Comparison of ENCODE assay signal across 24 mouse cellular contexts in the genomic region with DNA sequence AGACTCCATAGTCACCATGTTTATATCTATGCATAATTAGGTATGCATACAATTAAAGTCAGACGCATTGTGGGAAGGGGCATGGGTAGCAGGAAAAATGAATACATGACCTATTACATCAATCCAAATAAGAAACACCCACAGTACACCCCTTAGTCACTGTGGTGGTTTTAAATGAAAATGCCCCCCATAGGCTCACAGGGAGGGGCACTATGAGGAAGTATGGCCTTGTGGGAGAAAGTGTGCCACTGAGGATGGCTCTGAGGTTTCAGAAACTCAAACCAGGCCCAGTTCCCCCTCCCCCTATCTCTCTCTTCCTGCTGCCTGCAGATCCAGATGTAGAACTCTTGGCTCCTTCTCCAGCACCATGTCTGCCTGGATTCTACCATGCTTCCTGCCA. TPM values are rescaled to one million over a fixed set of nuclear protein-coding genes. Genes with fewer than 3 reads are reported as not detected.
A peak's percentile ranks its signal among the peaks of the same experiment; 100 is the strongest.
DNase-seq lines count a peak whose midpoint lies in the region; ATAC-seq lines count a peak whose summit lies in the region.
"Had no signal": no experiment of that assay in that cellular context is flagged by ENCODE, and none has a peak within 500 bp of the region (broad histone marks: within the 10 kb centered on the region; RNA-seq: fewer than 3 reads in every experiment).

No protein-coding gene starts in this region.

- DNase-seq in 416B (ENCODE audit: low read depth), result peak; percentile 26
- DNase-seq in T-cell, adult 2 months (ENCODE audit: low spot score), result no peak
- DNase-seq in testis, postnatal 10 days (ENCODE audit: low spot score), result no peak
- DNase-seq in embryo, embryonic 9.5 days (ENCODE audit: extremely low spot score), result no peak
- DNase-seq: adrenal gland, adult 8-10 months; adrenal gland, postnatal 14 days; adrenal gland, postnatal 36 days; B cell, adult 2 months; cerebellum, adult 11-12 months; cerebellum, adult 2 months; cerebellum, adult 9-10 months; cerebellum, postnatal 10 days; cerebellum, postnatal 25 days; embryo, embryonic 11 days; forebrain, postnatal 0 days had no signal

- peak; percentile 77 for ATAC-seq in common myeloid progenitor, adult 5-6 weeks (replicated peaks; ENCODE audit: low read depth, poor library complexity, severe bottlenecking)
- peak; percentile 58 for ATAC-seq in megakaryocyte progenitor cell, adult 5-6 weeks (replicated peaks; ENCODE audit: poor library complexity)
- ATAC-seq: CD4-positive, CD25-positive, alpha-beta regulatory T cell, adult 4 months; forebrain, embryonic 13.5 days; forebrain, embryonic 15.5 days; forebrain, postnatal 0 days; Patski had no signal

RNA-seq across cellular contexts. Expression of a gene that starts 2.5 kb away (rescaled TPM):
- not detected in 2 replicates for total RNA-seq in common myeloid progenitor, adult 5-6 weeks (2017)
- not detected in 2 replicates for total RNA-seq in megakaryocyte progenitor cell, adult 5-6 weeks (2015)
- not detected in 2 replicates for total RNA-seq in megakaryocyte progenitor cell, adult 5-6 weeks (2017)
- total RNA-seq: adrenal gland, adult 18-20 months; adrenal gland, adult 8-10 months; adrenal gland, postnatal 14 days; adrenal gland, postnatal 36 days; CH12.LX; forebrain, postnatal 0 days; G1E had no signal

RNA-seq across cellular contexts. Expression of a gene that starts 14.2 kb away (rescaled TPM):
- total RNA-seq in common myeloid progenitor, adult 5-6 weeks (2017), result not detected in 2 replicates
- not detected in 2 replicates for total RNA-seq in megakaryocyte progenitor cell, adult 5-6 weeks (2015)
- not detected in 2 replicates for total RNA-seq in megakaryocyte progenitor cell, adult 5-6 weeks (2017)
- total RNA-seq: adrenal gland, adult 18-20 months; adrenal gland, adult 8-10 months; adrenal gland, postnatal 14 days; adrenal gland, postnatal 36 days; CH12.LX; forebrain, postnatal 0 days; G1E had no signal

RNA-seq across cellular contexts. Expression of a gene that starts 20.8 kb away (rescaled TPM):
- not detected in 2 replicates for total RNA-seq in common myeloid progenitor, adult 5-6 weeks (2017)
- total RNA-seq in megakaryocyte progenitor cell, adult 5-6 weeks (2015), result not detected in 2 replicates
- total RNA-seq in megakaryocyte progenitor cell, adult 5-6 weeks (2017), result not detected in 2 replicates
- total RNA-seq: adrenal gland, adult 18-20 months; adrenal gland, adult 8-10 months; adrenal gland, postnatal 14 days; adrenal gland, postnatal 36 days; CH12.LX; forebrain, postnatal 0 days had no signal

RNA-seq across cellular contexts. Expression of a gene that starts 52.4 kb away (rescaled TPM):
- not detected in 2 replicates for total RNA-seq in common myeloid progenitor, adult 5-6 weeks (2017)
- not detected in 2 replicates for total RNA-seq in megakaryocyte progenitor cell, adult 5-6 weeks (2015)
- total RNA-seq in megakaryocyte progenitor cell, adult 5-6 weeks (2017), result not detected in 2 replicates
- total RNA-seq: CH12.LX, G1E had no signal
